Mouse (Mus musculus) olfactory bulb, adult 2 months (tissue): Measurements from ENCODE around the gene Map6.

Experiments used
- CTCF ChIP-seq: fragments of 200-500 bp; IDR thresholded peaks from 2 replicates; pipeline ENCODE4 v1.5.1; 2012; ENCODE audit warnings: low read depth, mild to moderate bottlenecking, low read length, moderate library complexity; ENCODE audit not compliant: insufficient read depth
- POLR2A ChIP-seq: fragments of 200-500 bp; IDR thresholded peaks from 2 replicates; pipeline ENCODE4 v1.6.1; 2012; ENCODE audit warnings: mild to moderate bottlenecking, low read depth, low read length, moderate library complexity; ENCODE audit not compliant: insufficient read depth

DNA sequence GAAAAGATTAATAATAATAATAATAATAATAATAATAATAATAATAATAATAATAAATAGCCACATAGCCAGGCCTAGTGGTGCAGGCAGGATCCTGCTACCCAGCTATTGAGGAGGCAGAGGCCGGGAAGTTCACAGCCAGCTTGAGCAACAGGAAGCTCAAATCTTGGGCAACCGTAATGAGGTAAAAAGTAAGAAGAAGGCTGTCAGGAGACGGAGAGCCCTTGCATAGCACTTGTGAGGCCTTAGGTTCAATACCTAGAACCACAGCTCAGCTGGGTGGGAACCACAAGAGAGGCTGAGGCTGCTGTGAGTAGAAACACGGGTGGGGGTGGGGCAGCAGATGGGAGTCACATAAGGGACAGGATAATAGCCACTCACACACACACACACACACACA lies 47.3 kb downstream of the Map6 start:
- no peak for TF ChIP-seq CTCF
- TF ChIP-seq POLR2A: no peak
